Mouse (Mus musculus): ENCODE measurements at regions not wholly inside any gene's neighbourhood (a gene's known extent, or its start where the extent isn't known, plus 50 kb on each side); places are given as distances from the start of the nearest gene placed in this dataset.

- Histone ChIP-seq H3K4me1 (no peaks in the 10 kb centered on the region), H3K27ac (replicated peaks) (no peak overlapping the region), H3K36me3 (replicated peaks) (no peaks in the 10 kb centered on the region), H3K27me3 (replicated peaks; ENCODE audit: low read depth, poor library complexity, severe bottlenecking) (no peaks in the 10 kb centered on the region), H3K4me3 (no peak overlapping the region), H3K9me3 (no peaks in the 10 kb centered on the region)
- no peak for DNase-seq (ENCODE audit: low spot score)
- WGBS: 89% methylated on average over 8 of the region's 8 CpGs
These were observed 65.2 kb upstream of the Usp38 start for GRCm38 (mm10) chr8:81079887-81080300.

DNA sequence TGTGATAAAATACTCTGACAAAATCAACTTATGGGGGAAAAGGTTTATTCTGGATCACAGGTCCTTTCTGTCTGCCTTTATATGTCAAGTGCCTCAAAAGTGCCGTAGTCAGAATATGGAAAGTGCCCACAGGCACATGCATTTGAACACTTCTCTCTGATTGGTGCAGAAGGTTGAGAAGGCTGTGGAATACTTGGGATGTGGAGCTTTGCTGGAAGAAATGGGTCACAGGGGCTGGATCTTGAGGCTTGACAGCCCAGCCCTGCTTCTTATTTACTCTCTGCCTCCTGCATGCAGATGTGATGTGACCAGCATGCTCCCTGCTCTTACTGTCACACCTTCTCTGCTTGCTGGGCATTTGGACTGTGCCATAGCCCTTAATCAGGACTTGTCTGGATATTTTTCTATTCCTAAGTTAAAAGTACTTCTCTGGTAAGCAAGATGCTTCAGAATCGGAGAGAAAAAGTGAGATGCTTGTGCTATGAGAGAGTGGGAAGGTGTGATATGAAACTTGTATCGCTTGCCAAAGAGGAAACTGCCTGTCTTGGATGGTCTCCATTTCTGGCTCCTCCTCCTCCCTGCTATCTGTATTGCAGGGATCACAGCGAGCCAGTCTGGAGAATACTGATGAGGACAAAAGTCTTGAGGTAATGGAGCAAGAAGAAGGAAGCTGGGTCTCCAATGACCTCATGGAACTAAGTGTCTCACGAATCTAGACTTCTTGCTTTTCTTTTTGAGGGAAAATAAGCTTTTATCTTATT, 54.5 kb upstream of the Usp38 start:
- Histone ChIP-seq H3K4me3 (no peak overlapping the region), H3K27ac (replicated peaks) (no peak overlapping the region), H3K9me3 (no peaks in the 10 kb centered on the region), H3K27me3 (replicated peaks; ENCODE audit: low read depth, poor library complexity, severe bottlenecking) (no peaks in the 10 kb centered on the region), H3K36me3 (replicated peaks) (no peaks in the 10 kb centered on the region), H3K4me1 (no peaks in the 10 kb centered on the region)
- no peak for DNase-seq (ENCODE audit: low spot score)
- WGBS: 79% methylated on average over 5 of the region's 5 CpGs

- no peak for DNase-seq (ENCODE audit: low spot score)
- 78% methylated on average over 3 of the region's 3 CpGs for WGBS
- Histone ChIP-seq H3K4me3 (no peak overlapping the region), H3K36me3 (replicated peaks) (no peaks in the 10 kb centered on the region), H3K27ac (replicated peaks) (no peak overlapping the region), H3K27me3 (replicated peaks; ENCODE audit: low read depth, poor library complexity, severe bottlenecking) (no peaks in the 10 kb centered on the region), H3K4me1 (no peaks in the 10 kb centered on the region), H3K9me3 (no peaks in the 10 kb centered on the region)
These were observed 53.8 kb upstream of the Usp38 start for GRCm38 (mm10) chr8:81068519-81068918.

DNA sequence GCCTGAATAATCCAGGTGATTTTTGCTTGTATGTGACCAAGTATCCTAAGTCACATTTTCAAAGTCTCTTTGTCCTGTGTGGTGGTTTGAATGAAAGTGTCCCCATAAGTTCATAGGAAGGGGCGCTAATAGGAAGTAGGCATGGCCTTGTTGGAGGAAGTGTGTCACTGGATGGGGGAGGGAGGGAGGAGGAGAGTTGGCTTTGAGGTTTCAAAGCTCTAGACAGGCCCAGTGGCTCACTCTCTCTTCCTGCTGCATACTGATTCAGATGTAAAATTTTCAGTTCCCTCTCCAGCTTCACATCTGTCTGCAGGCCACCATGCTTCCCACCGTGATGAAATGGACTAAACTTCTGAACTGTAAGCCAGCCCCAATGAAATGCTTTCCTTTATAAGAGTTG, 52.0 kb upstream of the Usp38 start:
- no peak overlapping the region for H3K27ac ChIP-seq (replicated peaks)
- no peaks in the 10 kb centered on the region for H3K9me3 ChIP-seq
- no peak overlapping the region for H3K4me3 ChIP-seq
- no peaks in the 10 kb centered on the region for H3K4me1 ChIP-seq
- no peaks in the 10 kb centered on the region for H3K27me3 ChIP-seq (replicated peaks; ENCODE audit: low read depth, poor library complexity, severe bottlenecking)
- DNase-seq (ENCODE audit: low spot score): no peak
- H3K36me3 ChIP-seq (replicated peaks): no peaks in the 10 kb centered on the region
- WGBS: 84% methylated on average over 2 of the region's 2 CpGs
